Mouse (Mus musculus) kidney, postnatal 36 days (tissue): ENCODE results near the gene Nxpe3.
"Not testable (repeated sequence)": the region's sequence is repeated elsewhere in the genome, so short reads cannot be mapped to it uniquely, and the experiment has no call there.

Experiments
- DNase-seq, 2 experiments: peaks; one replicate each; pipeline ENCODE4 v3.0.0; 2021 to 2022; ENCODE audit warnings: mixed read lengths in 2 of 2

Nxpe3 gene

DNA sequence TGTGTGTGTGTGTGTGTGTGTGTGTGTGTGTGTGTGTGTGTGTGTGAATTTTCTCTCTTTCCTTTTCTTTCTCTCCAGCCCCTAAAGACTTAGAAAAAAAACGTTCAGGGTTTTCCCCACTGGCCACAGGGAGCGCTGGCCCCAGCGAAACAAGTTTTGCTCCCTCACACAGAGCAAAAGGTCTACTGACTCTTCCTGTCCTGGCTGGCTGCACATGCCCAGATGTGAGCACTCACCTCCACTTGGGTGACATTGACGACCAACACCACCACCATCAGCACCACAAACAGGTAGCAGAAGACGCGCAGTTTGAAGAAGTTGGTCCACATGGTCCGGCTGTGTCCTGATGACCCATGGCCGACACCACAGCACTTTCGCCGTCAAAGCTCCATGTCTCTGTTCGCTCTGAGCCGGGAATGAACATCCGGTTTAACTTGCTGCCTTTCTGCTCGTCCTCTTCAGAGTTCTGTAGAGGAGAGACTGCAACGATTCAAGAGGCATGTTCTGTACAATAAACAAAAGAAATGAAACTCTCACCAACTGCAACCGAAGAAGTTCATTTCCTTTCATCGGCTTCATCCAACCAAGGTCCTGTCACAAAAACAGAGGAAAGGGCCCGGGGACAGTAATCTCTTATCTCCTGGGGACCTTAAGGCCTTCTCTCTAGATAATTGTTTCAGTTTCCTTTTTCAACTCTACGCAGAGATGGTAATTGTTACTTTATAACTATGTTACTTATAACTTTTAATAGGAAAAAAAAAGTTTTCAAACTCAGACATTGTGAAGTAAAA, 4.5 kb downstream of the Nxpe3 start:
- DNase-seq: no peak

DNA sequence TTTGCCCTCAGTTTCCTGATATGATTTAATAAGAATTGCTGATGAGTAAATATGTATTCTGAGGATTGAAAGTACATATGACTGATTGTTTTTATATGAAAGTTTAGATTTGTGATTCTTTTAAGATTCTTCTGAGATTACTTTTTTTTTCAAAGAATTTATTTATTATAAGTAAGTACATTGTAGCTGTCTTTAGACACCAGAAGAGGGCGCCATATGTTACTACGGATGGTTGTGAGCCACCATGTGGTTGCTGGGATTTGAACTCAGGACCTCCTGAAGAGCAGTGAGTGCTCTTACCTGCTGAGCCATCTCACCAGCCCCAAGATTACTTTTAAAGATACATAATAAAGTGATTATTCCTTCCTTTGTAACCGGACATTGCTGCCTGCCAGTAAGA, 5.6 kb downstream of the Nxpe3 start:
- peak in 1 of 2 experiments; percentile 36 for DNase-seq

DNA sequence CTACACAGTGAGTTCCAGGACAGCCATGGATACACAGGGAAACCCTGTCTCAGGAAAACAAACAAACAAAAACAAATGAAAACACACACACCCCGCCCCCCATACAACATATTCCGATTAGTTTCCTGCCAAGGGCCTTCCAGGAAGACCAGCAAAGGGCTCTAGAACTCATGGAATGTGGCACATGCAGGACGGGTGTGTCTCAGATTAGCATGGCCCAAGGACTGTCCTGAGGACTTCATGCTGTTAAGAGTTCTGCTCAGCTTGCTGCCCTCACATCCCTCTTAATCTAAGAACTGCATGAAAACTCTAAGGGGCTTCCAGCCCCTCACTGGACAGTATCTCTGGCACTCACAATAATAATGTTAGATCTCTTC, 6.5 kb downstream of the Nxpe3 start:
- no peak for DNase-seq

DNA sequence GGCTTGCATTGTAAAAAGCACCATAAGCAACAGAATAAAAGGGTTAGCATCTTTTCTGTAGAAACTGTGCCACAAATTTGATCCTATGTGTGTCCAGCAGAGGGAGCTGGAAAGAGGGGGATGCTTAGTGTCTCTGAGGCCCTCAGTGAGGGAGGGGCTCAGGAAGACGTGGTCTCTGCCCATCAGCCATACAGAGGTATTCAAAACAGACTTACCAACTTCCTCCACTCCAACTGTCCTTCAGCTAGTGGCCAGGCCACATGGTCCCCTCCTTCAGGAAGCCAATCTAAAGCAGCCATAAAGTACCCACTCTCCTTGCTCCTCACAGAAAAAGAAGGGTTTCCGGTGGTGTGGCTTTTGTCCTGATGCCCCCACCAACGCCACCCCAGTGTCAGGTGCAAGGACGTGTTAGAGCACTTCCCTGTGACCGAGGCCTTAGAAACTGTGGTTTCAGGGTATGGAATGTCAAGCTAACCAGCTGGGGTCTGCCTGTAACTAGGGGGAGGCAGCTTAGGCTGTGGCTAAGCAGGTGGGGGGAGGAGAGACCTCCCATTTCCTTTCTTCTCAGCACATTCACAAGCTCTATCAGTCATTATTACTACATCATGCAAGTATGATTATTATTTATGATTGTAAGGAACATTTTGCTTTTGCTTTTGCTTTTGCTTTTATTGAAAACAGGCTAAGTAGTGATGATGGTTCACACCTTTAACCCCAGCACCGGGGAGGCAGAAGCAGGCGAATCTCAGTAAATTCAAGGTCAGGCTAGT, 7.1 kb downstream of the Nxpe3 start:
- DNase-seq: no peak

DNA sequence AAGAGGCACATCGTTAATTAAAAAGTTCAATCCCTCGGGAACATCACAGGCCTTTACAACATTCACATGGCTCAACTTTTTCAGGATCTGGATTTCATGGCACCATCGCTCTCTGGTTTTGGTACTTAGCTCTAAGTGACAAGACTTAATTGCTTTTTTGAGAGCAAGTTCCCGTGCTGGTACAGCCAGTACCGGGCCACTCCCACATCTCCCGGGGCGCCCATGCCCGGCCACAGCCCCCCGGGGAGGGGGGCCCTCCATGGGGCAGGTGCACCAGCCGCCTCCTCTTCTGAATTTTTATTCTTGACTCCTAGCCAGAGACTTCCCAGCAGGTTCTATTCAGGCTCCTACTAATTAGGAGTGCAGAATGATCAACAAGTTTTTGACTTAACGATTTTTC, 10.8 kb downstream of the Nxpe3 start:
- no peak for DNase-seq

DNA sequence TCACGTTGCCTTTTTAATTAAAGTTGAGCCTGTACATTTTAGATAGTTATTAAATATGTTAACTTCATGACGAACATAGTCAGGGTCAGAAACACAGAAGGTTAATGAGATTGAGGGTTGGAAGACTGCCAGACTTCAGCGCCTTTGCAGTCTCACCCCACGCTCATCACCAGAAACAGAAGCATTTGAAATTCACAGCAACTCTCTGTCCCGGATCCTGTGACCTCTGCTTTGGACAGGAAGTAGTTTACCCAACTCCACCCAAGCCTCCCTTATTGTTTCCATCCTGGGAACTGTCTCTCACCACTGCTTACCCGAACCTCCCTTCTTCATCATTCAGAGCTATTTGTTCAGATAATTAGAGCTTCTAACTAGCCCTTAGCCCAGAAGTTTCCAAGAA, 19.1 kb downstream of the Nxpe3 start:
- no peak for DNase-seq

DNA sequence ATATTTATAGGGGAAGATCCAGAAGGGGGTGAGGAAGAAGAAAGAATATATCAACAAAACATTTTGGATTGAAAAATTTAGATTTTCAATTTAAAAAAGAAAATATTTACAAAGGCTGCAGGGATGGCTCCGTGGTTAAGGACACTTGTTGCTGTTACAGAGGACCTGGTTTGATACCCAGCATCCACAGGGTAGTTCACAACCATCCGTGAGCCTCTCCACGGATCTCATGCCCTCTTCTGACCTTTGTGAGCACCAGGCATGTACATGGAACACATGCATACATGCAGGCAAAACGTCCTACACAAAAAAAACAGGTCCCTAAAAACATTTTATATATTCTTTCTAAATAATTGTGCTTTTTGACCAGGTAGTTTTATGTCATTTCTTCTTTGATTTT, 31.3 kb downstream of the Nxpe3 start:
- no peak for DNase-seq

DNA sequence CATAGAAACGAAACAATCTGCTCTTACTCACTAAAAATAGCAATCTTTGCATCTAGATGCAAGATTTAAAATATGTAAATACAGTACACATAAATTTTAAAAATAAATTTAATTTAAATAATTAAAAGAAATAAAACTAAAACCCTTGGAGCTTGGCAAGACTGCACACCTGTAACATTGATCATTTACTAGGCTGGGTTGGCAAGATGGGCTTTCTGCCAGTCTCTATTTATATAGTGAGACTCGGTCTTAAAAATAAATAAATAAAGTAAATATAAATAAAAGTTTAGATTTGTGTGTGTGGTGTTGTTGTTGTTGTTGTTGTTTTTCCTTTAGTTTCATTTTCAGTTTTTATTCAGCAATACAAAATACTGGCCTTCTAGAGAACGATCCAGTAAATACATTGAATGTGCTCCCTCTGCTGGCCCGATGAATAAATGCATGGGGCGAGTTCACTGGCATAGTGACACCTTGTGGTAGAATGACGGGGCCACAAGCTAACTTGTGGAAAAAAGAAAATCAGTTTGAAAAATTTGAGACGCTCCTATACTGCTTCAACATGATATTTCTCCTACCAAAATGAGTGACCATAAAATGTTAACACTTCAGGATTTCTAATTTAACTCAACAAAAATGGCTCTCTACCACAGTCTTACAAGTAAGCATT, 31.8 kb downstream of the Nxpe3 start:
- DNase-seq: peak; percentile 75 to 83

DNA sequence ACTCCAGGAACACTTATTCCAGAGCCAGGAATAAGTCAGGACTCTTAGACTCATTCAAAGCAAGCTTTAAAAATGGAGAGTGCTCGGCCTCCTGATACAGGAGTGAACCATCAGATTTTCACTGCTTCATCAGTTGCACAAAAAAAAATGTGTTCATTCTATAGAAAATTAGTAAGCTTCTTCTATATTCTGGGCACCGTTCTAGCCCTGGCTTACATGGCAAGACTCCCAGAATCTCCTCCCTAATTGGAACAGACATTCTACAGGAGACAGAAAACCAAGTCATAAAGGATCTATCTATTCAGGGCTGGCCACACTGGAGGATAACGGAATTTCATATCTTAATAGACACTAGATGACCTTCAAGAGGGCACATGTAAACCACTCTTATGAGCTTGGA, 34.0 kb downstream of the Nxpe3 start:
- no peak for DNase-seq

DNA sequence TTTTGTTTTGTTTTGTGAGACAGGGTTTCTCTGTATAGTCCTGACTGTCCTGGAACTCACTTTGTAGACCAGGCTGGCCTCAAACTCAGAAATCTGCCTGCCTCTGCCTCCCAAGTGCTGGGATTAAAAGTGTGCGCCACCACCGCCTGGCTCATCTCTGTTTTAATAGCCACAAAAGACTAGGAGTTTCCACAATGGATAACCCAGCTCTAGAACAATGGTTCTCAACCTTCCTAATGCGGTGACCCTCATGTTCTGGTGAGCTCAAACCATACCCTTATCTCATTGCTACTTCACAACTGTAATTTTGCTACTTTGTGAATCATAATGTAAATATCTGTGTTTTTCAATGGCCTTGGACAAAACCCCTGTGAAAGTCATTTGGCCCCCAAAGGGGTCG, 35.7 kb downstream of the Nxpe3 start:
- DNase-seq: not testable (repeated sequence)

DNA sequence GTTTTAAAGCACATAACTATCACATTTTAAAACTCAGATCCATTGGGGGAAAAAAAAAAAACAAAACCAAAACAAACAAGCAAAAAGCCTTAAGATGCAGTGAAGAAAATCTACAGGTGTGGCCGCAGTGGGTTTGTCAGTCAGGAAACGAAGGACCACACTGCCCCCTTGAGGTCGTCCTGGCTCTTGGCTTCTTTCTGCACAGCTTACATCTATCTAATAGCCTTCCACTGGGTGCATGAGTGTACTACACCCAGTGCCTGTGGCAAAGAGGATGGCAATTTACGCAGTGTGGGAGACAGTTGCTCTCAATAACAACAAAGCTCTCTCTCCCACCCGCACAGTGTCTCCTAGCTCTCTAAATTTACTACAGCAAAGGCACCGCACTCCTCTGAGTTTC, 36.6 kb downstream of the Nxpe3 start:
- DNase-seq: peak; percentile 77 to 89

DNA sequence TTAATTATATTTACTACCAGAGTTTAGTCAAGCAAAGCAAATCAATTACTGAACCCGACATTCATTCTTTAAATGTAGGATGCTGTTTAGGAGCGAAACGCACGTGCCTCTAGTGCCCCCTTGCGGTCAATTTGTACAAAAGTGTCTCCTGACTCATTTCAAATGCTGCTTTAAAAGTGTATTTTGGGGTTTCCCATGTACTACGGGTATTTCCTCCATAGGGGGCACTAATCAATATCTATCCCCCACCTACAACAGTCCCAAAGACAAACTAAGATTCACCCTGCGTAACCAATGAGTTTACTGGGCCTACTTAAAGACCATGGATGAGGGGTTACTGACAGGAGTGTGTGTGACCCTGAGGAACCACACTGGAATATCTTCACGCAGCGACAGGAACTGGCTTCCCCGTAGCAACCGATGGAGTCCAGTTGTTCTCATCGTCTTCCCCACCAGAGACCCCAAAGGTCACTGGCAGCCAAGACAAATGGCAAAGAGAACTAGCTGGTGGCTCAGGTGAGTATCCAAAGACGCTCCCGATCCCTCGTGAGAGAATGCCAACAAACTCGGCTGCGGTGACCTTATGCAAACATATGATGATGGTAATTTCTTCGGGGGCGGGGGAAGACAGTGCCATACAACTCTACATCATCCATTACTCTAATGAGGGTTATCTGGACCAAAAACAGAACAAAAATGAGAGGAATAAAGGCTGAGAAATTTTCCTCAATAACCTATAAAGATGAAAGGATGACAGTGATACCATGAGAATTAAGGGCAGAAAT, 42.0 kb downstream of the Nxpe3 start:
- peak; percentile 78 to 91 for DNase-seq

DNA sequence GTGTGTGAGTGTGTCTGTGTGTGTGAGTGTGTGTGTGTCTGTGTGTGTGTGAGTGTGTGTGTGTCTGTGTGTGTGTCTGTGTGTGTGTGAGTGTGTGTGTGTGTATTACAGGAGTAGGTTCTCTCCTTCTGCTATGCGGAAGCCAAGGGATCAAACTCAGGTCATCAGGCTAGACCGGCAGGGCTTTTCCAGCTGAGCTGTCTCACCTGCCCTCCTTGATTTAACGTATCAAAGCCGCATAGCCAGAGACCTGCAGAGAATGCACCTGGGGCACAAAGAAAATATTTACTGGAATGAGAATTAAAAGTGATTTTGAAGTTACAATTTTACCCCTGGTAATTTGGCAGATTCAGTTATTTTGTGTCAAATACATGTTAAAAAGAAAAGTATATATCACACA, 42.6 kb downstream of the Nxpe3 start:
- no peak for DNase-seq

DNA sequence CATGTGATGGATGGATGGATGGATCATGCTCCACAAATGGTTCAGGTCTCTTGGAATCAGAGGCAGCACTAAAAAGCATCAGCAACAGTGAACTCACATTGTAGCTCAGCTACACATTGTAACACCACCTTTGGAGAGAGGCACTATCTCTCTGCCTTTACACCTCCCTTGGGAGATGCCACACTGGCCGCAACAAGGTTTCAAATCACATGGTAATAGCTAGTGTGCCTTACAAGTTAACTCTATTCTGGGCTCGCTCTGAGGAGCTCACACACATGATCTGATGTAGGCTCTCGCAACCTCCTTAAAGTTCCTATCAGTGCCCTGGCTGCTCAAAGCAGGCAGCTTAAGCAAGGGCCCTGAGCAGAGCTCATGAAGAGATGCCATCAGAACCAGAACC, 44.6 kb downstream of the Nxpe3 start:
- DNase-seq: no peak

DNA sequence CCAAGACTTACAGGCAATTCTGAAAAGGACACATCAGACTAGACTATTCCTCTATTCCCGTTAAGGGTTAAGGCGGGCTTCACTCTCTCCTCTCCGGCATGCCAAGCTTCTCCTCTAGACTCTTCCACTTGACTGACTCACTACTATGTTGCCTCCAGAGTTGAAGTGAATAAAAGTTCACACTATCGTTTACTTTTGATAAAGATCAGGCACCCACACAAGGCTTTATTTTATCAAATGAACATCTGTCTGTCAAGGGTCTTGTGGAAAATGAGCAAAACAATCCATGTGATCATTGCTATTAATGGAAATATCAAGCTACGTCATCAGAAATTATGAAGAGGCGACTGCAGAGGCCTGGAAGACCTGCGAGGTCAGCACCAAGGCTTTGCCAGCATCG, 47.4 kb downstream of the Nxpe3 start:
- DNase-seq: no peak

DNA sequence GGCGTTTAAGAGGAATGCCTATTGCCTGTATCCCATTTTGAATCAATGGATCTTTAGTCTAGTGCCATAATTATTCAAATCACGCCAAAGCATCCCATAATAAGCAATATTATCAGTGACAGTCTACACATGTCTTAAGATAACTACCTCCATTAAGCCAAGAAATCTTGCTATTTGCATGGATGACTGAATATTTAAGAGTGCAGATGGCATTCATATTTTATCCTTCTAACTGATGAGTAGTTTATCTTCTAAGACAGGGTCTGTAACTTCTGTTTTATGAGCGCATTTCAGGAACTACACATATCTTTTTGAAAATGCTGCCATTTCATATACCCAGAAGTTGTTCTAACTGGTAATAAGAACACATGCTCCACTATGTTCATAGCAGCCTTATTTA, 50.2 kb downstream of the Nxpe3 start:
- DNase-seq: no peak

DNA sequence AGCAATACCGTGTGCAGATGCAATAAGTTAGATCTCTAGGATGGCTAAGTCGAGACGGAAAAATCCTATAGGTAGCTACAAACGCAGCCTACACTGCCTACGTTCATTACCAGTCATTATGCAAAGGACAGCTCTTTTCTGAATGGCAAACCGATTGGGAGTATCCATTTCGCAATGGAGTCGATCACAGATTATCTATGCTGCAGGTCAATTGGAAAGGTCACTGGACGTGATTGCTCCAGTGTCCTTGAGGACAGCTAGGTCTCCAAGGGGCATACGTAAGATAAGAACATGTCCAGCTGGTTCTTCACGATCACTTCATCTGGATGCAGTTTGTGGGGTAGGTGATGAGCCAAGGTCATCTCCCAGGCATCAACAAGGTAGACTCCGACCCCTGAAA, 51.2 kb downstream of the Nxpe3 start:
- DNase-seq: no peak

DNA sequence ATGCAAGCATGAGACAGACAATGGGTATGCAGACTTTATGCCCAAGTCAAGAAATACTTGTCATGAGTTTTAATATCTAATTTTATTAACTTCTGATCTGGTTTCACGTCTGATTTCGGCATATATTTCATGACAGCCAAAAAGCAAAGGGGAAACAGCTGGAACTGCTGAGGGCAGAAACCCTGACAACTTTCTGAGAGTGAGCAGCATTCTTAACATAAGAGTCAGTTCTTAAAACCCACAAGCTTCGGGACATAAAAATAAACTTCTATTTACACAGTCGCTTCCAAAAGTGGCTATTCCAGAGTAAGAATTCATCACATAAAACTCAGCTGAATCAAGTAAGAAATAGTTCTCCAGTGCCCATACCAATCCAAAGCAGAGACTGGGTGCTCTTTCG, 52.0 kb downstream of the Nxpe3 start:
- DNase-seq: no peak

DNA sequence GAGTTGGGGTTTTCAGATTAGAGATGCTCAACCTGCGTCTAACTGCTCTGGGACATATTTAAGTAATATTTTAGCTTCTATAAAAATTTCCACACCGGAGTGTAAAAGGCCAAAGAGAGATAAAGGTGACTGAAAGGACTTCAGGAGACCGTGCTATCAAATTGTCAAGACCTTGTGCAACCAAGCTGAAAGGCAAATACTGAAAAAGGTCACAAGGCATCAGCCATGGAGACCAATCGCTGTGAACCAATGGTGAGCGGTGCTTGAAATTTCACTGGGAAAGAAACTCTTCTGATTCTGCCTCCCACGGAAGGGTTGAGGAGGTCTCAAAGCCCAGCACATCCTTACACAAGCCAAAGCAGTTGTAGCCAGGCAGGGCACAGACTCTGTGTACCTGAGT, 53.6 kb downstream of the Nxpe3 start:
- DNase-seq: no peak

DNA sequence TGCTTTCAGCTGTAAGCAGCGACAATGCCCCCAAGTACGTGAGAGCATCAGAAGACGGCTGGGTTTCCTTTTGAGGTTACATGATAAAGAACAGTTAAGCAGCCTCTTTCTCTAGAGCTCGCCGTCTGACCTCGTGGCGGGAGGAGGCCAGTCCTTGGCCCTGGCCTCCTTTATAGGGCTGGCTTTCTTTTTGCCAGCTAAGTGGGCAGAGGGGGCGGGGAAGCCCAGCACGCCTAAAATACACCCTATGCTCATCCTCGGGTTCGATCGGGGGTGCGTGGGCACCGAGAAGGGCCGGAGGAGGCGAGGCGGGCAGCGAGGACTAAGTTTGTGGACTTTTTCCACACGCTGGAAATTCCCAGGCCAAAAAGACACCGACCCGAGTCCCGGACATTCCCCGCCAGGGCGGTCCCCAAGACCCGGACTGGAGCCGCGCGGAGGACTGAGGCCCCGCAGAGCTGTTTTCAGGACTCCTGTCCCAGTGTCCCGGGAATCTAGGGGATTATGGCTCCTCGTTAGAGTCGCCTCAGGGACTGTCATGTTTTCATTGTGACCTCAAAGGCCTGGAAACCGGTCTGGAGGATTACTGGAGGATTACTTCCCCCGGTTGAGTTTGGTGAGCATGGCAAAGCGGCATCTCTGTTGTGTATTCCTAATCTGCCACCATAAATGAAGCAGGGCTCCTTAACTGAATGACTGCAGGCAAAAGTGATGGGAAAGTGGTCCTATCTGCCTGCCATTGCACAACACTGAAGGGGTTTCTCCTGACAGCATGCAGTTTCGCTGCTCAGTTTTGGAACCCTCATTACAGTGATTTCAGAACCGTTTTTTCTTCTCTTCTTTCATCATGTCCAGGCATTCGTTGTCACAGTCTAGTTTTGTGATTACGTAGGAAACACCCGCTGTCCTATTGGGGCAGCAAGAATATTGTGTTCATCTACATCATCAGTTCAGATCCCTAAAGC, 56.3 kb downstream of the Nxpe3 start, which contains the start of gene Nfkbiz:
Gene Nfkbiz (minus strand): TSS at position 390 of the 965 bp plus-strand sequence.
- DNase-seq: peak; percentile 89 to 93

DNA sequence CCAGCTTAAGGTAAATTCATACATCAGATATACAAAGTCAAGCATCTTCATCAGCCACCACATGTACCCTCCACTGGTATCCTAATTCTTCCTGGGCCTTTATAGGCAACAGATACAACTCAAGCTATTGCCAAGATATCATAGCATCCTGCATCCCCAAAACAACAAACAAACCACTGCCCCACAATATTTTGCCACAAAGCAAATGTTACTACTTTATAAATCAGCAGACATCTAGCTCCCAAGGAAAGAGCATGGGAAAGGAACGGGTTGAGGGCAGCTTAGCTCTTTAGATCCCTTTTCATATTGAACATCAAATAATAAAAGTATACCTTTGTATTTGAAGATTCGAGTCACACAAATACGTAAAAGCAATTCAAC, 57.0 kb downstream of the Nxpe3 start:
- no peak for DNase-seq

DNA sequence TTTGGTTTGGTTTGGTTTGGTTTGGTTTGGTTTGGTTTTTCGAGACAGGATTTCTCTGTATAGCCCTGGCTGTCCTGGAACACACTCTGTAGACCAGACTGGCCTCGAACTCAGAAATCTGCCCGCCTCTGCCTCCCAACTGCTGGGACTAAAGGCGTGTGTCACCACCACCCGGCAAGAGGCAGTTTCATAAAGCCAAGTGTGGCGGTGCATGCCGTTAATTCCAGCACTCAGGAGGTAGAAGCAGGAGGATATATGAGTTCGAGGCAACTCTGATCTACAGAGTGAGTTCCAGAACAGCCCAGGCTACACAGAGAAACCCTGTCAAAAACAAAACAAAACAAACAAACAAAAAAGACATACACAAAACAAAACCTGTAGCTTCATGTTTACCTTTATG, 57.4 kb downstream of the Nxpe3 start:
- not testable (repeated sequence) for DNase-seq
